Mouse (Mus musculus): ENCODE measurements around the gene Olfr1369-ps1.
"Not testable (repeated sequence)": the region's sequence is repeated elsewhere in the genome, so short reads cannot be mapped to it uniquely, and the experiment has no call there.

The Olfr1369-ps1 gene

DNA sequence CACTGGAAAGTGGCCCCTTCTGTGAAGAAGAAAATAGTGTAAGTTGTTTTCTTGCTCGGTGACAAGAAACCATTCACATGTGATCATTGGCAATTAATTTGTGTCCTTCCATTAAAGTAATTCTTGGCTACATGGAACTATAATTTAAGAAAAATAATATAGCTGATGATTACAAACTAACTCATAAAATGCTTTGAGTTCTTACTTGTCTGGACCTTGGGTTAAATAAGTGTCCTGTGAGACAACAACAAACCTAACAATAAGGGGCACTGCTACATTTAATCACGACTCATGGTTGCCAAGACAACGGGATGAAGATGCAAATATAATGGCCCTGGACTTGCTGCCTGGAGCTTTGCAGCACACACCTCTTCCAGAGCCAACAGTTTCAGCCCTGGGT is at the start of gene Olfr1369-ps1:
TSS of gene Olfr1369-ps1 (plus strand) at position 301 of the 400 bp plus-strand sequence.
- DNase-seq = not testable (repeated sequence)

DNA sequence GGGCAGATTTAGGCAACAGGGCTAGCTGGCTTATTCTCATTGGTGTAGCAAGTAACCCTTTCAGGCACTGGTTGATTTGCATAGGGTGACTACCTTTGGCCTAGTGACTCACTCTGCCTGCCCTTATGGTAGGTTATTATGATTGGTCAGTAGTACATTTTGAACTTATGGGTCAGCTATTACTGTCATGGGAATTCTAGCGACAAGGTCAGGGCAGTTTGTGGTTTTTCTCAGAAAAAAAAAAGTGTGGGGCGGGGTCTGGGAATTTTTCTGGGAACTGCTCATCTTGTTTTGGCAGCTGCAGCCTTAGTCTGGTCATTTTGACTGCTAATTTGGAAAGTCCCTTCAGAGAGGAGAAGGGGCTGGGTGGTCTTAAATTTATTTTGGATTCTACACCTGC is 45.3 kb upstream of the Olfr1369-ps1 start:
- no peak for DNase-seq

DNA sequence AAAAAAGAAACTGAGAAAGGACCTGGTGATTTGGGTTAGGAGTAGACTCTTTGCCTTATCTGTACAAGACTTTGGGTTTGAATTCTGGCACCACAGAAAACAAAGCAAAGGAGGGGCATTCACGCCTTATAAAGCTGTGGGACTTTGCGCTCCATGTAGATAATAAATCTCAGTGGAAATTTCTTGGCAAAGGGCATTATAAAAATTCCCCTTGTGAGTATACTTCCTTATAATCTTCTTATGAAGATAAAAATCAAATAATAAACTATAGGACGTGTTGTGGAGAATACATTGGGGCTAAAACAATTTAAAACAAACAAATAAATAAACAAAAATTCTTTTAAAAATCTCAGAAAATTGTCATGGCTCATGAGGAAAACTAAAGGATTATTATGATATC is 36.4 kb upstream of the Olfr1369-ps1 start, which contains the start of gene Olfr1370:
TSS of gene Olfr1370 (minus strand) at position 101 of the 400 bp plus-strand sequence.
- DNase-seq = no peak

DNA sequence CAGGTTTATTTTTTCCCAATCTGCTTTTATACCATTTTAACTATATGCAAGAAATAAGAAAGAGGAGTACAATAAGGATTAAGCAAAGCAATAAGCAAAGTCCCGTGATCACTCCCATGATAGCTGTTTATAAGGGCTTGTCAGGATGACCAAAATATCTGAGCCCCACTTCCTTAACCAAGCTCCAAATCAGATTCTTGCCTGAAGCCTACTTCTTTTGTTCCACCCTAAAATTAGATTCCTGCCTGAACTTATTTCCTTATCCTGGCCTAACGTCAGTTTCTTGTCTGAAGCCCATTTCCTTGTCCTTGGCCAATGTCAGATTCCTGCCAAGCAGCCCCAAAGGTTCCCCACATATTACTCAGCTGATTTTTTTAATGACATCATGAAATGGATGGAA is 28.6 kb upstream of the Olfr1369-ps1 start:
- no peak for DNase-seq

DNA sequence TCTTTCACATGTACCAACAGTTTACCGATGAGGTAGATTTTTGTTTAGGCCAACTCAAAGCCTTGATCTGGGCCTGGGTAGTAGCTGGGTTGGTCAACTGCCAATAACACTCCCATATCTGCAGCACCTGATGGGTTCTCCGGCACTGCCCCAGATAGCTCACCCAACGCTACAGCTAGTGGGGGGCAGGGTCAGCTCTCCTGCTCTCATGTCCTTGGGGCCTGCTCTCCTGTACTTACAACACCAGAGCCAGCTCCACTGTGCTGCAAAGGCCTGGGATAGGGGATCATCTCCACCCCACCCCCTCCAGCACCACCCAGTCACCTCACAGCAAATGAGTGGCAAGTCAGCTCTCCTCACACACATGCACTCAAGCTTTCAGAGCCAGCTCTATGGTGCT is 1.5 kb upstream of the Olfr1369-ps1 start:
- DNase-seq = no peak

DNA sequence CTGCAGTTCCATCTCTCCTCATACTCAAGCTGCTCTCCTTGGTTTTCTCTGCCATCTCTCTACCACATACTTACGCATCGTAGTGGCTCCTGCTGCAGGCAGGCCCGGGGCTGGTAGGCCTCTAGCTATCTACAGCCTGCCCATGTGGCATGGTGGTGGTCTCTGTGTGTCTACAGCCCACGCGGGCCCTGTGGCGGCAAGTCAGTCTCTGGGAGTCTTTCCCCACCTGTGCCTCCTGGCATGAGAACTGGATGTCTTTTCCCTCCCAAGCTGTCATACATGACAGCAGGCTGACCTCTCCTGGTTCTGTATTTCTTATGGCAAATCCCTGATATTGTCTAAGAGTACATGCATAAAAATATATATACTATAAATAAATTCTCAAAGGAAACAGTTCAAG is 842 bp upstream of the Olfr1369-ps1 start:
- DNase-seq = no peak

DNA sequence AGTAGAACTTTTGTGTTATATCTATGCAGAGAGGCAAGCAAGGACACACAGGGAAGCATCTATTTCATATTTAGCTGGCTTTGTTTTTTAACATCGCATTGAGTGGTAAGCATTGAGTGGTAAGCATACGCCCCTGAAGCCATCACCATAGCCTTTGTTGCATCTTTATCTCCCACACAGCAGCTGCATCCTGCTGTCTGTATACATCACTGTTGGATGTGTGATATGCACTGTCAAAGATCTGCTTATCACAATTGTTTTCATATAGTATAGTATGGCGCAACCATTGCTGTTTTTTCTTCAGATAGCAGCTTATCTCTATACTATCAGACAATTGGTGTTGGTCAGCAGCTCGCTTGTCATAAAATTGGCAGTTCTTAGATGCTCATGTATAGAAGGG is 2.8 kb downstream of the Olfr1369-ps1 start:
- no peak for DNase-seq

DNA sequence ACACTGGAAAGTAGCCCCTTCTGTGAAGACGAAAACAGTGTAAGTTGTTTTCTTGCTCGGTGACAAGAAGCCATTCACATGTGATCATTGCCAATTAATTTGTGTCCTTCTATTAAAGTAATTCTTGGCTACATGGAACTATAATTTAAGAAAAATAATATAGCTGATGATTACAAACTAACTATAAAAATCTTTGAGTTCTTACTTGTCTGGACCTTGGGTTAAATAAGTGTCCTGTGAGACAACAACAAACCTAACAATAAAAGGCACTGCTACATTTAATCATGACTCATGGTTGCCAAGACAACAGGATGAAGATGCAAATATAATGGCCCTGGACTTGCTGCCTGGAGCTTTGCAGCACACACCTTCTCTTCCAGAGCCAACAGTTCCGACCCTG is 18.1 kb downstream of the Olfr1369-ps1 start, which contains the start of gene Olfr263:
TSS of gene Olfr263 (plus strand) at position 301 of the 400 bp plus-strand sequence.
- DNase-seq = not testable (repeated sequence)

DNA sequence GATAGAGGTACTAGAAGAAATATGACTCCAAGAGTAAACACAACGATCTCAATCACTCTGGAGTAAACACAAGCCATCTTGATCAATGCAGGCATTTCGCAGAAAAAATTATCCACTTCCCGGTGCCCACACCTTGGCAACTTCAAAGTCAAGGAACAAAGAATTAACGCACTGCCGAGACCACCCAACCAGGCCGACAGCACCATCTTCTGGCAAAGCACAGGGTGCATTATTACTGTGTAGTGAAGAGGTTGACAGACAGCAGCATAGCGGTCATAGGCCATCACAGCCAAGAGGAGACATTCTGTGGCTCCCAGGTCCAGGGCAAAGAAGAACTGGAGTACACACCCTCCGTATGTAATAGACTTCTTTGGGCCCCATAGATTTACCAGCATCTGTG is 31.1 kb downstream of the Olfr1369-ps1 start:
- no peak for DNase-seq

DNA sequence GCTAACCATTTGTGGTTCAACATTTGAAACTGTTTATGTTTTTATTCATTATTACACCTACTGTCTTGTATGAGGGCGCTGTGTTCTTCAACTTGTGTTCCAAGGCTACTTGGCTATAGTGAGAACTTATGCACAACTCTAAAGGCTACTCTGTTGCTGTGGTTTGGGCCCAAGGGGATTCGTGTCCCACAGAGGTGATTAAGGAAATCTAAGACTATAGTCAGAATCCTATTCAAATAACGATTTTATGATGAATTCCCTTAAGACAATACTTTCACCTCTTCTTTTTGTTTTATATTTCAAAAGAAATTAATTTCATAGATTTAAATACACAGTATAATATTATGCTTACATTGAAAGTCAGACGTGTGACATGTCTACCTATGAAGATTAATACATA is 34.5 kb downstream of the Olfr1369-ps1 start, which contains the start of gene Olfr1368:
TSS of gene Olfr1368 (minus strand) at position 101 of the 400 bp plus-strand sequence.
- no peak for DNase-seq

DNA sequence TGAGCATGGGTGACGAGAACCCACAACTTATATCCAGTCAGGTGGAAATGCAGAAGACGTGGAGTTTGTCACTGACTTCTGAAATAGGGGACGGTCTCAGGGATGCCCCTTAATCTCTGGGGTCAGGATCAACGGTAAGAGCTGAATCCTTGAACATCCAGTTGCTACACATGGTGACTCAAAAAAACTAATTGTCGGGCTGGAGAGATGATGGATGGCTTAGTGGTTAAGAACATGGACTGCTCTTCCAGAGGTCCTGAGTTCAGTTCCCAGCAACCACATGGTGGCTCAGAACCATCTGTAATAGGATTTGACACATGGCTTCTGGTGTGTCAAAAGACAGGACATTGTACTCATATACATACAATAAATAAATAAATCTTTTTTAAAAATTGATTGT is 44.6 kb downstream of the Olfr1369-ps1 start:
- DNase-seq = no peak

DNA sequence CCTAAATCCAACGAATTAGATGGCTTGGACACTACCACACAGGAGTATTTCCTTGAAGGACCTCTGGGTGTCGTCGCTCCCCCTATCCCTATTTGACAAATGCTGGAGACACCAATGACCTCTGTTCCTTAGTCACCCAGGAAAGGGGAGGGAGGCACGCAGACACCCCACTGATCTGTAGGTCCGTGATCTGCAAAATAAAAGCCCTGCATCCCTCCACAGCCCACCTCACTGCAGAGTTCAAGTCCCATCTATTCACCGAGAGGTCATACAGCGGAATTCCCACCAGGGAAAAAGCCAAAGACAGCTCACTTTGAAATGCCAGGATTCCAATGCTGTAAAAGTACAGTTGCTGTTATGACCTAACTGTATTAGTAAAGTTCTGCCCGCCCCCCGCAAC is 46.8 kb downstream of the Olfr1369-ps1 start:
- no peak for DNase-seq

DNA sequence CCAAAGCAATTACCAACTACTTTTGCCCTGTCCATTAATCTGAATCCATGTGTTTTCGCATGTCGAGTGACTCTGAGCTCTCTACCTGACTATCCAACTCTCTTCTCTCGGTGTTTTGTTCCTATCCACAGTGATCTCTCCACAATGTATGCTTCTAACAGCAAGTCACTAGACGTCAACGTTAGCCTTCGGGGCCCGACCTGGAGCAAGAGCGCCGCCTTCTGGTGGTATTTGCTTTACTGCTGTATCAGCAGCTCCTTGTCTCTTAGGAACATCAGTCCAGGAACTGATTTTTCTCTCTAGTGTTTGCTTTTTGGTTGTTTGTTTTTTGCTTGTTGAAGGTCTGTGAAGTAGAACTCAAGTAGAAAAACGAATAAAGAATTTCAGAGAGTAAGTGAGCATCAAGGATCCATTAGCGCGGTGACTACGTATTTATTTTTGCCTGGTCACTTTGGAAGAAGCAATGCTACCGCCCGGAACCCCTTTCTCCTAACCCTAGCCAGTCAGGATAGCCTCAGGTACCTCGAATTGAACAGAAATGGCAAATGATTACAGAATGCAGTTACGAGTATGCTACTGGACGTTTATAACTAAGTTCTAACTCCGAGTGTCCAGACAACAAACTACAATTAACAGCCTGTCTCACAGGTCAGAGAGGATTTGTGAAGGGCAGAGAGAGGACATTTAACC is 47.6 kb downstream of the Olfr1369-ps1 start:
- peak; percentile 87 for DNase-seq

DNA sequence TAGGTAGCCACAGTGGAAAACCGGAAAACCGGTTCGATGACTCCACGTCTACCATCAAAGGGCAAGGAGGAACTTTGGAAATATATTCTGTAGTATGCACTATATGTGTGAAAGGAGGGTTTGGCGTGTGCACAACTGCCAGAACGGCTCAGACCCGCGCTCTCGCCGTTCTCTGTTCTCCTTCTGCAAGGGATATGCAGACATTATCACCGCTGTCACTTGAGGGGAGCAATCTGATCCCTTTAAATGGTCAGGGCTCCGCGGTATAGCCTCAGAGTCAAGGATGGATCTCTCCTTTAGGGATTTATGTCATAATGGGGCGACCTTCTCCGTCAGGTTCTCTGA is 48.2 kb downstream of the Olfr1369-ps1 start:
- peak; percentile 20 for DNase-seq

DNA sequence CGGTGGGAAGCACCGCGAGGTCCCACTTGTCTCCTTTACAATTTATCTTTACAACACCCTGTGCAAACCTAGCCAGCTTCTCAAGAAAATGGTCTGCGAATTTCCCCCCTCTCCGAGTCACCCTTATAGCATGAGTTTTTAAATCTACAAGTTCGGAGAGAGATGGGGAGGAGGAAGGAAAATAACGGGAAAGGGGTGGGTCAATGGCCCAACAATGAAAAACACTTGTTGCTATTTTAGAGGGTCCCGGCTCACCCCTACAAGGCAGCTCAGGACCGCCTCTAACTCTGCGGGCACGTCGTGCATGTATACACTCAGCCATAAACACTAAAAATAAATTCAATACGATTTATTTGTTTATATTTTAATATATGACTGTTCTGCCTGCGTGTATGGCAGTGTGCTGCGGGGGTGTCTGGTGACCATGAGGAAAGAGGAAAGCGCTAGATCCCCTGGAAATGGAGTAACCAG is 48.8 kb downstream of the Olfr1369-ps1 start:
- DNase-seq = peak; percentile 25

DNA sequence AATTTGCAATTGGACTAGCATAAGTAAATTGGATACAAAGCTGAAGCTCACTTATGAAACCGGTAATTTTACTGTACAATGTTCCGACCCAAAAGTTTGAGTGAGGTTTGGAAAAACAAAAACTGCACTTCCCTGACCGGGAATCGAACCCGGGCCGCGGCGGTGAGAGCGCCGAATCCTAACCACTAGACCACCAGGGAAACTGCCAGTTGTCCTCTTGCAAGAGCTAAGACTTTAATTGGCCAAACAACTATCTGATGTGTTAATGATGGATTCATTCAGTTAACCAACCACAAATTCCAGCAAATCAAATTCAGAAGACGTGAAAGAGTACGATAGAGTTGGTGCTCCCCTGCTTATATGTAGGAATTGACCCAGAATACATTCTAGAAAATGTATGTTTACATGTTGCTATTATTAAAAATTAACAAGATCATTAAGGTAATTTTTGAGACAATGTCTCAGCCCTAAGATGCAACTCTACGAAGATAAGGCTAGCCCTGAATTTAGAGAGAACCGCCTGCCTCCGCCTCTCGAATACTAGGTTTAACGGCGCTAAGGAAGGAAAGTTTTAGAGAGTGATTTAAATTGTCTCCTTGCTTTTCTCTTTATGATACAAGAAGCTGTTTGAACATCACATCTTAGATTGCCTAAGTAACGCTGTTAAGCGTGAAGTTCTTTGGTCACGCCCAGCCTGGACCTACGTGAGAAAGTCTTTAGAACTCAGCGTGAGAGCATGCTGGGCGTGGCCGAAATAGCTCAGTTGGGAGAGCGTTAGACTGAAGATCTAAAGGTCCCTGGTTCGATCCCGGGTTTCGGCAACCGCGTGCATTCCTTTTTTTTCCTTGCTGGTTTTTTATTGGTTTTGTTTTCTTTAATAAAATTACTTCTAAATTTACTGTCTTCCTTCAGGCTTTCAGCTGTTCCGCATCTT is 49.6 kb downstream of the Olfr1369-ps1 start:
- peak; percentile 91 for DNase-seq

DNA sequence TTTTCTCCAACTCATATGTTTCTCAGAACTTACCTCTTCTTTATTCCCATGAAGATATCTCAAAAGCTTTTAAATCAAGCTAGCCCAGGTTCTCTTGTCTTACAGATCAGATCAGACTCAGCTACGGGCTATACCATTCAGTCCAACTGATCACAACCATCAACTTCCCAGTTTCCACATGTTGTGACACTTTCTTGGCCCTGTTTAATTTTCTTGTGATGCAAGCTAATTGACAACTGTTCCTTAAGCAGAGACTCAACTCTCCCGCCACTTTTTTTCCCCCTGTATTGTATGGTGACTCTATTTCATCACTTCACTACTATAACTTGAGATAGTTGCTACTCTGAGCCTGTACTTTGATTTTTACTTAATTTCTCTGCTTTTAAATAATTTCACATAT is 50.3 kb downstream of the Olfr1369-ps1 start:
- no peak for DNase-seq

DNA sequence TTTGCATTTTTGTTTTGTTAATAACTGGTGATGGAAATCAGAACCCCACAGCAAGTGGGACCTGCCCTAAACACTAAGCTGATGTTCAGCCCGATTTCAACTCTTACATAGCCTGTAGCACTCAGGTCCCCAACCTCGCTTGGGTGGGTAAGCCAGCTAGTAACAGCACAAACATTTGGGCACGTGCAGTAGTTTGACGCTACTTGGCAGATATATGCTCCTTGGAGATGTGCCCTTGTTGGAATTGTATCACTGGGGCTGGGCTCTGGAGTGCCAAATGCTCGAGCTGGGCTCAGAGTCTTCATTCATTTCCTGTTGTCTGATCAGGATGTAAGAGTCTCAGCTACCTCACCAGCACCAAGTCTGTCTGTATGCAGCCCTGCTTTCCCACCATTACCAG is 51.3 kb downstream of the Olfr1369-ps1 start:
- DNase-seq = no peak

DNA sequence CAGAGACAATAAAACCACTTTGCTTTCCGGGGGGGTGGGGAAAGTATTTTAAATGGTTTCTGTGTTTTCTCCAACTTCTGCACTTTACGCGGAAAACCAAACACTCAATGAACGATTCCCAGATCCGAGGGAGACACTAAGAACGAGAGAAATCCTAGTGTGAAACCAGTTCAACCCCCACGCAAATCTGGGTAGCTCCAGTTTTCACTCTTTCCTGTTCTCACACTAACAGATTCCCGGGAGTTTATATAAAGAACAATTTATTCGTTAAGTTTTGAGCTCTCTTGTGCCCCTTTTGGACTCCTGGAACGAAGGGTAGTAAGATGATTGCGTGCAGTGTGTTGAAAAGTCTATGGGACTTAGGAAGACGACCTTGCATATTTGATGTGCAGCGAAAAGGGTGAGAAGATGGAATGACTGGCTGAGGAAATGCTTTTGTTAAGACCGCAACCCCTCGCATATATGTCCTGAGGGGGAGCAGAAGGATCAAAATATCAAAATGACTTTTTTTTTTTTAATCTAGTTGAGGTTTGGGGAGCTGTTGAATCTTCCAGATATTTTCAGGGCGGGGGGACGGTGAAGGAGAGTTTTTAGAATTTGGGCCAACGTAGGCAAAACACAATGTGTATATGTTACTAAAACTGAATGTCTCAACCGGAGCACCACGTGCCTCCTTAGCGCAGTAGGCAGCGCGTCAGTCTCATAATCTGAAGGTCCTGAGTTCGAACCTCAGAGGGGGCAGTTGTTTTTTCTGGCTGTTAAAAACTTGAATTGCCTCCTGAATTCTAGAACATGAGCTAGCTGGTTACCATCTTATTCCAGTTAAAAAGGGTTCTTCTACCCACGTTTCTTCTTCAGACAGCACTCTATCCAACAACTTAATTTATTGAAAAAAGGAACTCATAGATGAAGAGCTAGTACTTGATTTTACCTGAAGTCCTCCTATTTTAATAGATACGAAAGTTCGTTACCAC is 55.9 kb downstream of the Olfr1369-ps1 start:
- peak; percentile 83 for DNase-seq

DNA sequence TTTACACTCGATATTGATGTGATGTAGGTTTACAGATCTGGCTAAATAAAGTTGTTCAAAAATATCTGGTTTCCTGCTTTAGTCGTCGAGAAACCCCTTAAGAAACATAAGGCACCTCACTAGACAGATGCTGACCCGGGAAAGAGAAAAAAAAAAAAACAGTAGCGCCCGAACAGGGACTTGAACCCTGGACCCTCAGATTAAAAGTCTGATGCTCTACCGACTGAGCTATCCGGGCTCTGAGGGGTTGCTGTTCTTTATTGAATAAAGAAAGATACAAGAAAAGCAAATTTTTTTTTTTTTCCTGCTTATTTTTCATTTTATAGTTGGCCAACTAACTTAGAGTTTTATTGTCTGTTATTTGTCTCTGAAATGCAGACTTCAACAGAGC is 56.6 kb downstream of the Olfr1369-ps1 start:
- DNase-seq = peak; percentile 44

DNA sequence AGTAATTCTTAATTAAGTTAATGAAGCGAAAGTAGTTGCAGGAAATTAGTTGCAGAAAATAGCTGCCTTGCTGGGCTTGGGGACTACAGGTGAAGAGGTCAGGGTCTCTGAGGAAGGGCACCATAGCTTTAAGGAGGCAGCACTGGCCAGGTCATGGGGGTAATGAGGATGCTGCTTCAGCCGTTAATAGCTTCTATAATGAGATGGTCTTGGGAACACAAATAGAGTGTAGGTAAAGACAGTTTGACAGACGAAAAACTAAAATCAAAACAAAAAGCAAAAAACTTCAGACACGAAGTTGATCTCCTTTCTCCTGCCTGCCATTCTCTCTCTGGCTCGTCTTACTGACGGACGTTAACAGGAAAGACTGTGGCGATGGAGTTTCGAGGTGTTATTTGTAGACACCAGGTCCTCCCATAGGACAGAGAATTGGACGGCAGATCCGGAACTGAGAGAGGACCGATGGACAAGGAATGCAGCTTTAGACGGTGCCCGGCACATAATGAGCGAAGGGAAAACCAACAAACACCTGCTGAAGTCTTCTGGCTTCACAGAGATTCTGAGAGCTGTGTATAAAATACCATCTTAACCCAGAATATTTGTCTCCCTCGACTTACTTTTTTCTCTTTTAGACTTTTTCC is 57.2 kb downstream of the Olfr1369-ps1 start:
- DNase-seq = peak; percentile 43
